Mouse (Mus musculus): ENCODE data around the gene Ldb3. TPM values are rescaled to one million over a fixed set of nuclear protein-coding genes. Genes with fewer than 3 reads are reported as not detected.
A peak's percentile ranks its signal among the peaks of the same experiment; 100 is the strongest.

Ldb3 gene
- polyA plus RNA-seq, 1 experiment from 2014 or later = not detected

DNA sequence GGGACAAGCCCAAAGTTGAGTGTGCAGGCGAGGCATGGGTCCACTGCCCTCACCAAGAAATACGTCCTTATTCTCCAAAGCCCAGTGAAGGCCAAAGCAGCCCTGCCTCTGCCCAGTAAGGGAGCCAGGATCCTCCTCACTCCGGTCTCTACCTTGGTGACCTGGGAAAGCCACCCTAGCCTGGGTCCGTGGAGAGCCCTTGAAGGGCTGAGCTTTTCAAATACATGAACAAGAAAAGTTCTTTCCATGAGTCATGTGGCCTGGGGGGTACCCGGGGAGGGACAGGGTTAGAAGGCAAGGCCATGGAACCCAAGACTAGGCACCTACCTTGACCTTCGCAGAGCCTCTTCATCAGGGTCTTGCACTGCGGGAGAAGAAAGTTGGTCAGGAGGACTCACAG is 22.0 kb downstream of the Ldb3 start:
- no peaks in the 10 kb centered on the region for H3K9me3 ChIP-seq
- no peaks in the 10 kb centered on the region for H3K36me3 ChIP-seq (replicated peaks)
- DNase-seq (ENCODE audit: low spot score) = no peak
- H3K4me1 ChIP-seq = peaks cover 34% of the 10 kb centered on the region
- WGBS = 93% methylated on average over 7 of the region's 7 CpGs
- H3K27me3 ChIP-seq (replicated peaks; ENCODE audit: low read depth, poor library complexity, severe bottlenecking) = peaks cover 15% of the 10 kb centered on the region
- H3K27ac ChIP-seq (replicated peaks) = no peak overlapping the region
- no peak overlapping the region for H3K4me3 ChIP-seq

DNA sequence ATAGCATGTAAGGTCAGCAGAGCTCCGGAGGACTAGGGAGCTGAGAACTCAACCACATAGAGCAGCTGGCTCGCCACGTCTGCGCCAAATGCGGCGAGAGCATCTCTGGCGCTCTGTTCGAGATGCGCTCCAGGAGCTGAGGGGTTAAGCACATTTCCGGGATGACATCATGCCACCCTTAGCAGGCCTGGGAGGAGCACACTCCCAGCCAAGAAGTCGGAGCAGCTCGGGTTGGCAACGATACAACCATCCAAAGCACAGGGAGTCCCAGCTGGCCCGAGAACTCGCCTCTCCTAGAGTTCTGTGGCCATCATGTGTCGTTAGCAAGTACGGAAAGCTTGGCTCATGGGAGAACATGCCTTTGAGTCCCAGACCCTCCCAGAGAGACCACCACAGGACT is 22.8 kb downstream of the Ldb3 start:
- H3K4me1 ChIP-seq = peaks cover 34% of the 10 kb centered on the region
- H3K9me3 ChIP-seq = no peaks in the 10 kb centered on the region
- DNase-seq (ENCODE audit: low spot score) = no peak
- H3K27ac ChIP-seq (replicated peaks) = no peak overlapping the region
- no peaks in the 10 kb centered on the region for H3K36me3 ChIP-seq (replicated peaks)
- no peak overlapping the region for H3K4me3 ChIP-seq
- WGBS = 79% methylated on average over 17 of the region's 17 CpGs
- peaks cover 15% of the 10 kb centered on the region for H3K27me3 ChIP-seq (replicated peaks; ENCODE audit: low read depth, poor library complexity, severe bottlenecking)

DNA sequence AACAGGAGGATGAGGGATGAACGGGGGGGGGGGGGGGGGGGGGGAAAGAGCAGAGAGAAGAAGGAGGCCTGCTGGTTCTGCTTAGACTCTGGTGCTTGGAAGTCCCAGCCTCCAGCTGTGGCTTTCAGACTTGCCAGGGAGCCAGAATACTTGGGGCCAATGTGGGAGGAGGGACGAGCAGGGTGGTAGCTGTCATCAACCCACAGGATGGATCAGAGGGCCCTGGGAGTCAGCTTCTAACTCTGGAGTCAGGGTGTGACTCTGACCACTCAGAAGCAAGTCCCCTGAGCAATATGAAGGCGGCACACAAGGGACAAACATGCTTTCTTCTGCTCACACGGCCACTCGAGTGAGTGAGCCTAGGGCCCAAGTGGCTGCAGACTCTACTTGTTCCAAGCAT is 23.8 kb downstream of the Ldb3 start:
- no peak overlapping the region for H3K27ac ChIP-seq (replicated peaks)
- H3K27me3 ChIP-seq (replicated peaks; ENCODE audit: low read depth, poor library complexity, severe bottlenecking) = peaks cover 12% of the 10 kb centered on the region
- H3K9me3 ChIP-seq = no peaks in the 10 kb centered on the region
- 68% methylated on average over 5 of the region's 5 CpGs for WGBS
- no peak for DNase-seq (ENCODE audit: low spot score)
- H3K36me3 ChIP-seq (replicated peaks) = no peaks in the 10 kb centered on the region
- H3K4me3 ChIP-seq = no peak overlapping the region
- peaks cover 31% of the 10 kb centered on the region for H3K4me1 ChIP-seq

DNA sequence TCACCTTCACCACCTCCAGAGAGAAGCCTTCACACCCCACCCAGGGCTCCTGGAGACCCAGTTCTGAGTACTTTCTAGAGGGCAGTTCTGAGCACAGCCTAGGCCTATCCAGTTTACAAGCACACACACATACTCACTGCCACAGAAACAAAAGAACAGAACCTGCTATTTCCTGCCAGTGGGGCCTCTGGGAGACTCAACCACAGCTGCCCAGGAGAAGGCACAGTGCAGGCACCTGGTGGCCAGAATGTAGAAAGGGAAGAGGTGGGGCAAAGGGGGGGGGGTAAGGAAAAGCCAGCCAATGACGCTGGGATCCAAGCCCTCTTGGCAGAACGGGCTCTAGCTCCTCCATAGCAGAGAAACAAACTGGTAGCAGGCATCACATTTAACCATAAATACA is 26.1 kb downstream of the Ldb3 start:
- WGBS = 18% methylated on average over 2 of the region's 2 CpGs
- no peaks in the 10 kb centered on the region for H3K9me3 ChIP-seq
- H3K4me3 ChIP-seq = no peak overlapping the region
- peak overlapping the region; percentile 20; the same call in 1 of the 2 replicates for H3K27ac ChIP-seq (replicated peaks)
- no peak for DNase-seq (ENCODE audit: low spot score)
- no peaks in the 10 kb centered on the region for H3K36me3 ChIP-seq (replicated peaks)
- H3K4me1 ChIP-seq = peaks cover 9% of the 10 kb centered on the region
- no peaks in the 10 kb centered on the region; the same call in 1 of the 2 replicates for H3K27me3 ChIP-seq (replicated peaks; ENCODE audit: low read depth, poor library complexity, severe bottlenecking)

DNA sequence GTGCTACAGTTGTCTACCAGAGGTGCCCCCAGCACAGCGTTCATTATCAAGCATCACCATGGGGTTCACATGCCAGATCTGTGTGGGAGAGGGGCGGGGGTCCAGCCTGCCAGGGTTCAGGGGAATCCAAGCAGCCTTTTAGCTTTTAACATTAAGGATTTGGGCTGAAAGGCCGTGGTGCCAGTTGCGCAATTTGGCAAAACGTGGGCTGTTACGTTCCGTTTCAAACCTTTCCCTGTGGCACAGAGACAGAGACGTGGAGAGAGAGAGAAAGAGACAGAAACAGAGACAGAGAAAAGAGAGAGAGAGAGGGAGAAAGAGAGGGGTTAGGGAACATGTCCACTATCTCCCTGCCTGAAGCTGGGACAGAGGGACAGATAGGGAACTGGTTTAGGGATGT is 26.8 kb downstream of the Ldb3 start:
- no peak overlapping the region for H3K4me3 ChIP-seq
- WGBS = 88% methylated on average over 8 of the region's 8 CpGs
- no peak overlapping the region for H3K27ac ChIP-seq (replicated peaks)
- H3K9me3 ChIP-seq = no peaks in the 10 kb centered on the region
- H3K36me3 ChIP-seq (replicated peaks) = no peaks in the 10 kb centered on the region
- H3K27me3 ChIP-seq (replicated peaks; ENCODE audit: low read depth, poor library complexity, severe bottlenecking) = no peaks in the 10 kb centered on the region; the same call in 1 of the 2 replicates
- DNase-seq (ENCODE audit: low spot score) = no peak
- peaks cover 7% of the 10 kb centered on the region; the same call in 1 of the 2 replicates for H3K4me1 ChIP-seq

DNA sequence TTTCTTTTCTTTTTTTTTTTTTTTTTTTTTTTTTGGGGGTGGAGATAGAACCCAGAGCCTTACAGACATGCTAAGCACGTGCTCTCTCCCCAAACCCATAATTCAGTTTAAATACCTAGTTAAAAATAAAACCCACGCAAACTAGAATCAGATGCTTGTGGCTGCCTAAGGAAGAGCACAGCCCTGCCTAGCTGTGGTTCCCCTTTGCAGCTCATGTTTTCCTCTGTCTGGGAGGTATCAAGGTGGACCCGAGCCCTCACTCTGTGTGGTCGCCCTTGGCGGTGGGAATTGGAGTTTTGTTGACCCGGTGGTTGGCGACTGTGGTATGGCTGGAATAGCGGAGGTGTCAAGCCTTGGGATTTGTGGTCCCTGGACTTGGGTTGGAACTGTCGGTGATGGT is 29.5 kb downstream of the Ldb3 start:
- no peak overlapping the region for H3K27ac ChIP-seq (replicated peaks)
- no peak for DNase-seq (ENCODE audit: low spot score)
- H3K9me3 ChIP-seq = no peaks in the 10 kb centered on the region
- peaks cover 9% of the 10 kb centered on the region; the same call in 1 of the 2 replicates for H3K27me3 ChIP-seq (replicated peaks; ENCODE audit: low read depth, poor library complexity, severe bottlenecking)
- H3K4me3 ChIP-seq = no peak overlapping the region
- no peaks in the 10 kb centered on the region for H3K36me3 ChIP-seq (replicated peaks)
- peaks cover 11% of the 10 kb centered on the region; the same call in 1 of the 2 replicates for H3K4me1 ChIP-seq
- WGBS = 89% methylated on average over 9 of the region's 9 CpGs

DNA sequence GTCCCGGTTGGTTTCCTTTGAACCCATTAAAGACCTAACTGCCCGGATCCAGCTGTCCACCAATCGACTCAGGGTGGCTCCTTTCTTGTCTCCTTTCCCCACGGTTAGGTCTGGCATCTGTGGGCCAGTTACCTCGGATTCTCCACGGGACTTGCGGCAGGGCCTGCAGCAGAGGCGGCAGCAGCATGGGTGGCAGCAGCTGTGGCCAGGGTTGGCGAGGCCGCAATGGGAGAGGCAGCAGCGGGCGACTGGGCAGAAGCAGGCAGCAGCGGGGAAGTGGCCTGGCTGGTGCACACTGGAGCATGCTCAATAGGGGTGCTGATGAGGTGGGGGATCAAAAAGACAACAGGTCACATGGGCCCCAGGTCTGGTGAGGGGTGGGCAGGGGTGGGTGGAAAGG is 33.3 kb downstream of the Ldb3 start:
- DNase-seq (ENCODE audit: low spot score) = no peak
- Histone ChIP-seq H3K9me3 (no peaks in the 10 kb centered on the region), H3K4me1 (0 out of 2 replicates have a peak, but pooled peaks cover 4% of the 10 kb centered on the region), H3K27ac (replicated peaks) (no peak overlapping the region), H3K36me3 (replicated peaks) (no peaks in the 10 kb centered on the region), H3K27me3 (replicated peaks; ENCODE audit: low read depth, poor library complexity, severe bottlenecking) (peaks cover 26% of the 10 kb centered on the region; the same call in 1 of the 2 replicates), H3K4me3 (no peak overlapping the region)
- WGBS = 73% methylated on average over 13 of the region's 13 CpGs

DNA sequence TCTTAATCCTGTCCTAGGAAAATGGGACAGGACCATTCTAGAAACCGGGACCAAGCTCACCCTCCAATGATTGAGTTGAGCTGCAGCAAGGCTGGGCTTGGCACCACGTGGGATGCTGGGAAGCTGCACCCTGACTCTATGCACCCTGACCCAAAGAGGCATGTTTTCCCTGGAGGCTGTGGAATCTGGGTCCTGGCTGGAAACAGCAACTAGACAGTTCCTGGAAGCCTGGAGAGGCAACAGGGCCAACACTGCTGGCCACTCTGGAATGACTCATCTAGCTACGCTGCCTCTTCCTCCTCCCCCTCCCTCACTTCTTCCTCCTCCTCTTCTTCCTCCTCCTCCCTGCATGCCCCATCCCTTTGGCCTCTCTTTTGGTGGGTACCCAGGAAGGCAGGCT is 34.4 kb downstream of the Ldb3 start:
- Histone ChIP-seq H3K36me3 (replicated peaks) (no peaks in the 10 kb centered on the region), H3K4me3 (no peak overlapping the region), H3K27ac (replicated peaks) (no peak overlapping the region), H3K4me1 (0 out of 2 replicates have a peak, but pooled peaks cover 11% of the 10 kb centered on the region), H3K27me3 (replicated peaks; ENCODE audit: low read depth, poor library complexity, severe bottlenecking) (peaks cover 26% of the 10 kb centered on the region; the same call in 1 of the 2 replicates), H3K9me3 (no peaks in the 10 kb centered on the region)
- DNase-seq (ENCODE audit: low spot score) = no peak
- WGBS = 75% methylated on average over 3 of the region's 3 CpGs

DNA sequence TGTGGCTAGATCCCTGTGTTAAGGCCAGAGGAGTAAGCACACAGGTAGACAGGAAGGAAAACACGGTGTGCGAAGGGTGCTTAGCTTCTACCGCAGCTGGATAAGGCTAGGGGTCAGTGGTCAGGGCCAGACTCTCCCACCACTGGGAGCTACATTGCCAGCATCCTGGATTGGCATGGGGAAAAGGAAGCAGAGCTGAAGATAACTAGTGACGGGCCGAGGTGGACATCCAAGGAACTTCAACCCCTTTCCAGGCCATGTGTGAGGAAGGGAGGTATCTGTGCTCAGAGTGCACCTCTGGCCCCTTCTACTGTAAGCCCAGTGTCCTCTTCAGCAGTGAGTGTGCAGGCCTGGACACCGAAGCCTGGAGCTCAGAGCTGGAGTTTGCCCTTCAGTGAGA is 35.0 kb downstream of the Ldb3 start:
- no peaks in the 10 kb centered on the region for H3K36me3 ChIP-seq (replicated peaks)
- no peak overlapping the region for H3K27ac ChIP-seq (replicated peaks)
- peaks cover 26% of the 10 kb centered on the region; the same call in 1 of the 2 replicates for H3K27me3 ChIP-seq (replicated peaks; ENCODE audit: low read depth, poor library complexity, severe bottlenecking)
- H3K9me3 ChIP-seq = no peaks in the 10 kb centered on the region
- 87% methylated on average over 6 of the region's 6 CpGs for WGBS
- DNase-seq (ENCODE audit: low spot score) = no peak
- no peak overlapping the region for H3K4me3 ChIP-seq
- peaks cover 13% of the 10 kb centered on the region for H3K4me1 ChIP-seq

DNA sequence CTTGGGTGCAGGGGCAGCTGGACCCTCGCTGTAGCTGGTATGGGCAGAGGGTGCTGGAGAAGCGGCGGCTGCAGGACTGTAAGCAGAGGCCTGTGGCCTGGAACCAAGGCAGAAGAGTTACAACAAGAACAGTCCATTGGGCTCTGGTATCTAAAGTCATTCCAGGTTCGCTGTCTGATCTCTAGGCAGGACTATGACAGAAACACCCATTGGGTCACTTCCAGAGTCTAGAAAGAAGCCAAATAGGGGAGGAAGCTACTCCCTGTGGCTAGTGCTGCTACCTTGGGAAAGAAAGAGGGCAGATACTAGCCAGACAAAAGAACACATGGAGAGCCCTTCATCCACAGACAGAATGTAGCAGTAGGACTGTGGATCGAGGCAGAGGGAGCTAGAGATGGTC is 36.3 kb downstream of the Ldb3 start:
- Histone ChIP-seq H3K36me3 (replicated peaks) (no peaks in the 10 kb centered on the region), H3K4me3 (no peak overlapping the region), H3K9me3 (no peaks in the 10 kb centered on the region), H3K27me3 (replicated peaks; ENCODE audit: low read depth, poor library complexity, severe bottlenecking) (peaks cover 34% of the 10 kb centered on the region), H3K4me1 (peaks cover 21% of the 10 kb centered on the region), H3K27ac (replicated peaks) (no peak overlapping the region)
- no peak for DNase-seq (ENCODE audit: low spot score)
- WGBS = 92% methylated on average over 5 of the region's 5 CpGs

DNA sequence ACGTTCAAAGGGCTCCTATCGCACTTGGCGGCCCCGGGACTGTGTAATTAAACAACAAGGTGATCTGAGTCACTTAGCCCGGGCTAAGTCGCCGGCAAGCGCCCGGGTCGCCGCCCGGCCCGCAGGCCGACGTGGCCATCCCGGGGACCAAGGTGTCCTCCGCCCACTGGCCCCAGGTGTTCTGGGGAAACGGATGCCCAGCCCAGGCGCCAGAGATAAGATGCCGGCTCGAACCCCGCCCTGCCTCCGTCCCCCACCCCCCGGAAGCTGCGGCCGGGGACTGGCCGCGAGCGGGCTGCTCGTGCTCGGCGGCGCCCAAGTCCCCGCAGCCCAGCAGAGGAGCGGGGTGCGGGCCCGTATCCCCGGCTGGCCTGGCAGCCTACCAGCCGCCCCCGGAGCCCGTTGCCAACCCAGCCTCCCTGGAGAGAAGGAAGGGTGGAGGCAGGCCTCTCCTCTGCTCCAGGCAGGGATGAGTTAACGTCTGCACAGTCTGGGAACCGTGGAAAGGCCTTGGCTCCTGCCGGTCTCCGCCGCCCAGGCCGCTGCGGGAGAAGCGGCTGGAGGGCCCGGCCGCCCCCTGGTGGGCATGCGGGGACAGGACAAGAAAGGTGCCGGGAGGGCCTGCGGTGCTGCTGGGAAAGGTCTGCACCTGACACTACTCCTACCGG is 39.3 kb downstream of the Ldb3 start:
- no peaks in the 10 kb centered on the region for H3K9me3 ChIP-seq
- peaks cover 54% of the 10 kb centered on the region for H3K27me3 ChIP-seq (replicated peaks; ENCODE audit: low read depth, poor library complexity, severe bottlenecking)
- H3K27ac ChIP-seq (replicated peaks) = peak overlapping the region; percentile 88
- peak overlapping the region; percentile 86 for H3K4me3 ChIP-seq
- peak; percentile 94 for DNase-seq (ENCODE audit: low spot score)
- WGBS = under 1% methylated on average over 55 of the region's 55 CpGs
- peaks cover 17% of the 10 kb centered on the region for H3K4me1 ChIP-seq
- H3K36me3 ChIP-seq (replicated peaks) = no peaks in the 10 kb centered on the region

DNA sequence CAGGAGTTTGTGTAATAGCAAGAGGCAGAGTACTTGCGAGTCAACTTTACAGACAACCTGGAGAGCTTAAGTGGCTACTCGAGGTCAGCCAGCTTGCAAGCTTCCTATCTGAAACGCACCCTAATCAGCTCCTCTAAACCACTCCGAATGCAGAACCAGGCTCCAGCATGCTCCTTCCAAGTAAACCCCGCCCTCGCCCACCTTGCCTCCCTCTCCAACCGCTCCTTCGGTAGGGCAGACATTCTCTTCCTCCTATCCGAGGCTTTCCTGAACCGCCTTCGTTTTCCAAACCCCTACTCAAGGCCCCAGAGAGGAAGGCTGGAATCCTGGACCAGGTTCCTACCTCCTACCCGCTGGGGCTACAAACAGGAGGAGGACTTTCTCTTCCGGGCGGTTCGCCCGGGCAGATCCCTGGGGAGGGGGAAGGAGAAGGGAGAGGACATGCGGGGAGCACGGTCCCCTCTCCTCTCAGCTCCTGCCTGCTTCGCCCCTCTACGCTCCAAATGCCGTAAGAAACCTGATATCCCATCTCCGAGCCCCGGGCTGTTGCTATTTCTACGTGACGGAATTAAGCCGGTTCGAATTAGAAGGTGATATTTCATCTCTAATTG is 40.0 kb downstream of the Ldb3 start:
- no peaks in the 10 kb centered on the region for H3K36me3 ChIP-seq (replicated peaks)
- H3K4me1 ChIP-seq = peaks cover 17% of the 10 kb centered on the region
- H3K9me3 ChIP-seq = no peaks in the 10 kb centered on the region
- H3K27me3 ChIP-seq (replicated peaks; ENCODE audit: low read depth, poor library complexity, severe bottlenecking) = peaks cover 54% of the 10 kb centered on the region
- peak; percentile 75 for DNase-seq (ENCODE audit: low spot score)
- peak overlapping the region; percentile 86 for H3K4me3 ChIP-seq
- H3K27ac ChIP-seq (replicated peaks) = peak overlapping the region; percentile 88
- under 1% methylated on average over 27 of the region's 27 CpGs for WGBS

DNA sequence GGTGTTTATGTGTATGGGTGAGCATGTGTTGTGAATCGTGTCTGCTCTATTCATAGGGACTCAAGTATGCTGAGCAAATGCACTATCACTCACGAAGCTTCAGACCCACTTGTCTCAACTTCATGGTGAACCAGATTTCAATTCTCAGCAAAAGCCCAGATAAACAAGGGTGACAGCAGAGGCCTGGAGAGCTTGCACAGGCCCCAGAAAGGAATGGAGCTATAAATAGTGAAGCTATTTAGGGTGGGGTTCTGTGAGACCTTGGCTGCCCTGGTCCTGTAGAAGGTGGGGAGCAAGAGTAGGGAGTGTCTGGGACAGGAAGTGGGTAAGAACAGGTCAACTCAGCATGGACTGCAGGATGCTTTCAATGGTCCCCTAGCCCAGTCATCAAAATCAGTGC is 43.9 kb downstream of the Ldb3 start:
- Histone ChIP-seq H3K27ac (replicated peaks) (no peak overlapping the region), H3K4me1 (peaks cover 21% of the 10 kb centered on the region), H3K27me3 (replicated peaks; ENCODE audit: low read depth, poor library complexity, severe bottlenecking) (peaks cover 56% of the 10 kb centered on the region), H3K36me3 (replicated peaks) (no peaks in the 10 kb centered on the region), H3K4me3 (no peak overlapping the region), H3K9me3 (no peaks in the 10 kb centered on the region)
- DNase-seq (ENCODE audit: low spot score) = no peak
- WGBS = 81% methylated on average over 2 of the region's 2 CpGs
